Mouse (Mus musculus): ENCODE data around the gene Frs2.

GRCm38 (mm10) chr10:117049253-117049652 is 99.1 kb downstream of the Frs2 start:
- TF ChIP-seq CTCF (conservative IDR thresholded peaks at IDR 0.05; ENCODE audit: low read length) (no peak), NANOG (IDR thresholded peaks at IDR 0.05; ENCODE audit: borderline replicate concordance, low read length) (no peak), POU5F1 (IDR thresholded peaks at IDR 0.05; ENCODE audit: borderline replicate concordance, low read length) (no peak)
